9 mouse cellular contexts compared by ENCODE assay signal in the genomic region with DNA sequence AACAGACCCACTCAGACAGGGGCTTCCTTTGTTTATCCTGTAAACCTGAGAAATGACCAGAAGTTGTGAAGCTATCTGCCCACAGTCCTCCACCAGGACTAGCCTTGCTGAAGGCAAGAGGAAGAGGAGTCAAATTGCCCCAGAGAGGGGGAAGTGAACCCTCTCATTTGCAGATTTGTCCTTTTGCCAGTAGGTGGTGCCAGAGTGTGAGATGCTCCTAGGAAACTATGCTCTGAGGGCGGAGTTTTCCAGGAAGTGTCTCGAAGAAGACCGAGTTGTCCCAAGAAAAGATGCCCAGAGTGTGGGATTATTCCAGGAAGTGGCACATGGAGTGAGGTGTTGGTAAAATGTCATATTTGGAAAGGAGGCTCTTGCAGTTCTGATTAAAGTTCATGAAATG.
DNase-seq lines count a peak whose midpoint lies in the region; ATAC-seq and TF ChIP-seq lines count a peak whose summit lies in the region.
"Had no signal": no experiment of that assay in that cellular context is flagged by ENCODE, and none has a peak within 500 bp of the region (broad histone marks: within the 10 kb centered on the region; RNA-seq: fewer than 3 reads in every experiment).

No protein-coding gene starts in this region.

- peaks cover 3% of the 10 kb centered on the region; the same call in 1 of the 2 replicates for H3K27me3 ChIP-seq in heart, embryonic 12.5 days (replicated peaks)
- H3K27me3 ChIP-seq in liver, postnatal 0 days (ENCODE audit: insufficient read depth, low read length) = no peaks in the 10 kb centered on the region
- H3K27me3 ChIP-seq: neural tube, embryonic 13.5 days had no signal

- H3K27ac ChIP-seq in heart, embryonic 12.5 days (ENCODE audit: poor library complexity, severe bottlenecking) = no peak overlapping the region
- no peak overlapping the region for H3K27ac ChIP-seq in liver, postnatal 0 days (ENCODE audit: low read depth)
- H3K27ac ChIP-seq: neural tube, embryonic 13.5 days had no signal

- TF ChIP-seq CTCF in liver, postnatal 0 days (IDR thresholded peaks at IDR 0.05; ENCODE audit: low read depth) = peak; percentile 54

- WGBS in heart, embryonic 12.5 days = 45% methylated on average over 3 of the region's 3 CpGs
- WGBS in liver, postnatal 0 days (ENCODE audit: insufficient replicate concordance) = 51% methylated on average over 3 of the region's 3 CpGs

- peak; percentile 7 to 32 for DNase-seq in heart, adult 18-20 months
- DNase-seq in right cerebral cortex, adult 18-20 months = peak; percentile 4
- no peak for DNase-seq in right cerebral cortex, adult 2 months (ENCODE audit: low spot score in 2 of 2)
- DNase-seq in cerebellum, adult 9-10 months = peak; percentile 14
- no peak for DNase-seq in liver, postnatal 0 days

- no peaks in the 10 kb centered on the region for H3K4me1 ChIP-seq in heart, embryonic 12.5 days (replicated peaks)
- H3K4me1 ChIP-seq in liver, postnatal 0 days (ENCODE audit: insufficient read depth) = no peaks in the 10 kb centered on the region
- H3K4me1 ChIP-seq: neural tube, embryonic 13.5 days had no signal

- H3K9ac ChIP-seq in heart, embryonic 12.5 days = no peak overlapping the region
- H3K9ac ChIP-seq in liver, postnatal 0 days (replicated peaks) = no peak overlapping the region
- H3K9ac ChIP-seq: neural tube, embryonic 13.5 days had no signal

- H3K4me2 ChIP-seq in heart, embryonic 12.5 days = no peak overlapping the region
- H3K4me2 ChIP-seq in liver, postnatal 0 days (ENCODE audit: low read depth, low read length) = no peak overlapping the region
- H3K4me2 ChIP-seq: neural tube, embryonic 13.5 days had no signal

- H3K36me3 ChIP-seq in heart, embryonic 12.5 days = no peaks in the 10 kb centered on the region
- no peaks in the 10 kb centered on the region for H3K36me3 ChIP-seq in liver, postnatal 0 days (replicated peaks; ENCODE audit: insufficient read depth, low read length)
- H3K36me3 ChIP-seq: neural tube, embryonic 13.5 days had no signal

- no peak overlapping the region for H3K4me3 ChIP-seq in heart, embryonic 12.5 days
- H3K4me3 ChIP-seq in liver, postnatal 0 days (ENCODE audit: low read depth, low read length) = no peak overlapping the region
- H3K4me3 ChIP-seq: neural tube, embryonic 13.5 days had no signal

- no peak for TF ChIP-seq EP300 in liver, postnatal 0 days (IDR thresholded peaks at IDR 0.05; ENCODE audit: low read depth)

- H3K9me3 ChIP-seq in heart, embryonic 12.5 days (replicated peaks) = no peaks in the 10 kb centered on the region
- no peaks in the 10 kb centered on the region for H3K9me3 ChIP-seq in liver, postnatal 0 days (ENCODE audit: low read length)
- H3K9me3 ChIP-seq: neural tube, embryonic 13.5 days had no signal

- no peak for ATAC-seq in heart, embryonic 12.5 days (ENCODE audit: insufficient number of reproducible peaks, low FRiP score)
- ATAC-seq in liver, postnatal 0 days = no peak
- ATAC-seq in erythroid progenitor cell, adult 5-6 weeks (replicated peaks; ENCODE audit: low FRiP score, poor library complexity, severe bottlenecking) = no peak
- ATAC-seq in monocyte, adult 5-6 weeks (replicated peaks; ENCODE audit: insufficient number of reproducible peaks, low FRiP score, low TSS enrichment, poor library complexity, severe bottlenecking) = no peak

Comparison
In these comparisons a context has a peak if more than half of its experiments do, and no peak if none do; other contexts are left out.
1. DNase-seq: peak in heart, adult 18-20 months (2 of 2), right cerebral cortex, adult 18-20 months (single experiment) and cerebellum, adult 9-10 months (single experiment); none in right cerebral cortex, adult 2 months (0 of 2) and liver, postnatal 0 days (single experiment).